Mouse (Mus musculus) heart, postnatal 25 days (tissue): ENCODE measurements at regions not wholly inside any gene's neighbourhood (a gene's known extent, or its start where the extent isn't known, plus 50 kb on each side); places are given as distances from the start of the nearest gene placed in this dataset.

Source experiments
- DNase-seq: peaks from one replicate; pipeline ENCODE4 v3.0.0; 2022; ENCODE audit warnings: low spot score
- intact Hi-C: fragments of 180-260 bp; cut with DNase I; formaldehyde crosslinking; loops from one replicate; pipeline ENCODE4 v1.15.1; 2025

DNA sequence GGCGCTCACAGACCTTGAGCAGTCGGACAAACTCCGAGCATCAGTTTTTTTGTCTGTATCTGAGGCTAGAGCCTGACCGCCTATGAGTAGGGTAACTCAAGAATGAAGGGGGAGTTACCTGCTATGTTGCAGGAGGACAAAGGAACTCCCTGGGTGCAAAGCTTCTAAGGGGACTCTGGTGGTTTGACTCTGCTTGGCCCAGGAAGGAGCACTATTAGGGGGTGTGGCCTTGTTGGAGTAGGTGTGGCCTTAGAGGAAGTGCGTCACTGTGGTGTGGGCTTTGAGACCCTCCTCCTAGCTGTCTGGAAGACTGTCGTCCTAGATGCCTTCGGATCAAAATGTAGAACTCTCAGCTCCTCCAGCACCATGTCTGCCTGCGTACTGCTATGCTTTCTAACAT, 83.9 kb upstream of the Sertad2 start:
- intact Hi-C loops: loop anchor here (5.0 kb wide), 3 partner anchors 73 to 718 kb away; no protein-coding TSS in a partner anchor
- no peak for DNase-seq

DNA sequence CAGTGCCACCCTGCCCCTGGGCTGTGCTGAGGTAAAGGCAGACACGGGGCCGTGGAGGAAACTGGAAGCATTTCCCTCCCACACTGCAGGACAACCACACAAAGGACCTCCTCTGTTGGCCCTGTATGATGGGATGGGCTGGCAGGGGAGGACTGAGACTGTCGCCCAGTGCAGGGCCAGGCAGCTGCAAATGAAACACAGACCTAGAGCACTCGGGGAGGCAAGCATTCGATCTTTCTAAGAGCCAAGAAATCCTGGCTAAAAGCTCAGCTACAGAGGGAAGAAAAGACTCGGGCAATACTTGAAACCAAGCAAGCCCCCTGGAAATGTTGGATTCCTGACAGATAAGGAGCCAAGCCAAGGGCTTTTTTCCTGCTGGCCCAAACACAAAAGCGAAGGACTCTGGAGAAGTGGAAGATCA, 82.5 kb upstream of the Sertad2 start:
- no peak for DNase-seq
- intact Hi-C loops: no loop called here

DNA sequence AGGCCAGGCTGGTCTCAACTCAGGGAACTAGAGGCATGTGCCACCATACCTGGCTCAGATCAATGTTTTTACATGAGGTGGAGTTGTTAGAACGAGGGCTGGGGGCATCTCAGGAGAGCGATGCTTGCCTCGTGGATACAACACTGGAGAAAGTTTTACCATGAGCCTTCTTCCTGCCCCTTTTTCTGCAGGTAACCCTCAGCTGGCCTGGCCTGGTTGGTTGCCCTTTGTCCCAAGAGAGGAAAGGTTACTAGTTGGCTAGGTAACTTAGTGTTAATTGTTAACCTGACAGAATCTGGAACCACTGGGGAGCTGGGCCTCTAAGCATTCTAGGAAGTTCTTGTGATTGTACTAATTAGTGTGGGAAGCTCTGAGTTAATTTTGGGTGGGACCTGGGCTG, 81.0 kb upstream of the Sertad2 start:
- intact Hi-C loops: no loop called here
- no peak for DNase-seq

DNA sequence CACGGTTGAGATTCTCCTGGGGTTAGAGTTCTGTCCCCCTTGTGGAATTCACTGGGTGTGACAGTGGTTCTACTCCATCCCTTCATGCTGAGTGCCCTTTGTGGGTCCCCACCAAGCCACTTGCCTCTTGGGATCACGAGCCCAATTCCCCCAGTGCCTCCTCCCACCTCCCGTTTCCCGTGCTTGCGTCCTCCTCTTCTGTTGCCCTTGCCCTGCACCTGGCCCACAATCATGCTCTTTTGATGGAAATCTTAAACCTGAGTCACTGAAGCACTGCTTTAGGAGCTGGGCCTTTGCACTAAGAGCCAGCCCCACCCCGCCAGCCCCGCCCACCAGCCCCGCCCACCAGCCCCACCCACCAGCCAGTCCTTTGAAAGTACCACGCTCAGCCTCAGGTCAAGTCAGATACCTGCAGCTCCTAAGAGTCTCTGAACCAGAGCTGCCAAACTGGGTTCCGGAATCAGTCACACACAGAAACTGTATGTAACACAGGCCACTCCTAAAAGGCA, 79.8 kb upstream of the Sertad2 start:
- DNase-seq: no peak
- intact Hi-C loops: no loop called here

DNA sequence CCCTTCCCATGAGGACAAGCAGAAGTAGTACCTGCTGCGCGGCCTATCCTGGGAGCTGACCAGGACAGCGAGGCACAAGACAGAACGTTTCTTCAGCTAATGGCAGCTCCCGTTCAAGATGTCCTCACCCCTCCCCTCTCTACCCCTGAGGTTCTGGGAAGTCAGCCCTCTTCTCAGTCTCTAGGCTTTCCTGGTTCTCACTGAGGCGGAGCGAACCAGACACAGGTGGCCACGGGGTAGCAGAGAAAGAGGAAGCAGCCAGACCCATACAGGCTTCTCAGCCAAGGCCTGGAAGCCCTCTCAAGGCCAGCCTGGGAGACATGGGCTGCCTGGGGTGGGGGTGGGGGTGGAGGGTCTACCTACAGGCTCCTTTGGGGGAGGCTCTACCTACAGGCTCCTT, 78.5 kb upstream of the Sertad2 start:
- no peak for DNase-seq
- intact Hi-C loops: no loop called here

DNA sequence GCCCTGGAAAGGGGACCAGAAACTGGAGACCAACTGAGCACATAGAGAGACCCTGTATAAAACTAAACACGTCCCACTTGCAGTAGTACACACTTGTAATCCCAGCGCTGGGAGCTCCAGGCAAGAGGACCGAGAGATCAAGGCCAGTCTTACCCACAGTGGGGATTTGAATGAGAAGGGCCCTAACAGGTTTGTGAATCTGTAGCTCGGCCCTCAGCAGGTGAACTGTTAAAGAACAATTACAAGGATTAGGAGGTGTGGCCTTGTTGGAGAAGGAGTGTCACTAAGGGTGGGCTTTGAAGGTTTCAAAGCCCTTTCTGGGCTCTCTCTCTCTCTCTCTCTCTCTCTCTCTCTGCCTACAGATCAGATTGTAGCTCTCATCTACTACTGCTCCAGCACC, 76.5 kb upstream of the Sertad2 start:
- intact Hi-C loops: no loop called here
- no peak for DNase-seq

DNA sequence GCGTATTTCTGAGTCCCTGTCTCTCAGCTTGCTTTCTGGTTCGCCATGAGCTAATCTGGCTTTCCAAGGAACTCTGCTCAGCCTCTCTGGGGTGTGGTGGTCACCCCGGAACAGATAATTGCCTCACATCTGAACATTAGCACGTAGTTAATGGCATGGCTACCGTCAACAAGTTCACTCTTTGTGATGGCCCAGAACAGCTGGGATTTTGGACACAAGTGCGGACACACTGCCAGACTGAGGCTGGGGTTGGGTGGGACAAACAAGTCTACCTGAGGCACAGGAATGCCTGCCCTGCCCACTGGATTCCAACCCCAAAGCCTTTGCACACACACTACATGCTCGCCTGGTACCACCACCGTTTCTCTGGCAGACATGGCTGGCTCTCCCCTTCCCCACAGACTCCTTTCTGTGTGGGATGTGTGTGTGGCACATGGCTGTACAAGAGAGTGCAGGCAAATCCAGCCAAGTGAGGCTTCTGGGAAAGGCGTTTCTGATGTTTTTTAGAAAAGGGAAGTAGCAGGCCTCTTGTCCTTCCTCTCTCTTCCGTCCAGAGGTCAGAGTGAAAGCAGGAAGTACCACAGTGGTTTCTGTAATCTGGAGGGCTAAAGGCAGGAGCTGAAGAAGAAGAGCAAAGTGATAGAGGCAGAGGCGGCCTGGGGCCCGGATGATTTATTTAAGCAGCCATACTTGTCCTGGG, 74.6 kb upstream of the Sertad2 start:
- intact Hi-C loops: no loop called here
- DNase-seq: no peak

DNA sequence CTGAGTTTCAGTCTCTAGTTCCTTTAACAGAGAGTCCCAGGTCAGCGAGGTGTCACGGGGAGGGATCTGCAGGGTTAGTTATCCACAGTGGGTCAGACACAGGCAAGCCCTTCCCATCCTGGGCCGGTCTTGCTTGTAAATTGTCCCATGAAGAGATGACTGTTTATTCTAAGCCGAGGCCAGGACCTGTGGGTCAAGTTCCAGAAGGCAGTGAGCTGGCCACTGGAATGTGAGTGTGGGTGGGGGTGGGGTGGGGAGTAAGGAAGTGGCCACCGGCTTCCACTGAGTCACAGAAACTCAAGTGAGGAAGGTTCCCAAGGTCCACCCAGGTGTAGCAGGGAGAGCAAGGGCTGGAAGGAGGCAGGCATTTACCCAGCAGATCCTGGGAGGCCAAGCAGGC, 73.7 kb upstream of the Sertad2 start:
- no peak for DNase-seq
- intact Hi-C loops: no loop called here

DNA sequence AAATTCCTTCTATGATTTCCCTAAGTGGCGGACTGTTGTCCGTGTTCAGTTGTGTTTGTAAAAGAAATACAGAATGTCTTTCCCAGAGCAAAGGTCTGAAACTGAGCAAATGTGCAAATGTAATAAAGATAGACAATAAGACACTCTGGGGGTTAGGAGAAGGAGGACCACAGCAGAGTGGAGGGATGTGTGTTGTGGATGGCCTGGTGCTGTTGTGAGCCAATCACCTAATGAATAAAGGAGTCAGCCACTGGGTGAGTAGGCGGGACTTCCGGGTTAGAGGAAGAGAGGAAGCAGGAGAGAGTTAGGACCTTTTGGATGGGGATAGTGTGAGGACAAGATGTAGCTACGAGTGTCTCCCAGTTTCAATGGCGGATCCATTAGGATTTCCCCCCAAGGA, 72.7 kb upstream of the Sertad2 start:
- intact Hi-C loops: loop anchor here (5.0 kb wide), 1 partner anchor 222 kb away; no protein-coding TSS in a partner anchor
- no peak for DNase-seq

DNA sequence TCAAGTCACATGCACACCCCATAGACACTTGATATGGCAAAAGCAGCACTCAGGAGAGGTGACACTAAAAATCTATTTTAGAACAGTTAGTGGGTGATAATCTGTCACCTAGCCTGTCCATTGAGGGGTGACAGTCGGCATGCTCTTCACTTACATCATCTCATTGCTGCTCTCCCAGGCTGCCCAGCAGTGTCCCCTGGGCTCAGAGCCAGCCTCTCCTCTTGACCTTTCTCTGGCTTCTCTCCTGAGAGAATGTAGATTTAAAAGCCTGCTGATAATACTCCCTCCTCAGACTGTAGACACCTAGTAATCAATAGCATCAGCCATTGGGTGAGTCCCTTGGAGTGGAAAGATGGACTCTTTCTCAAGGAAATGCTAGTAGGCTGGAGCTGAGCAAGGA, 70.7 kb upstream of the Sertad2 start:
- intact Hi-C loops: loop anchor here (5.0 kb wide), 1 partner anchor 220 kb away; no protein-coding TSS in a partner anchor
- DNase-seq: no peak

DNA sequence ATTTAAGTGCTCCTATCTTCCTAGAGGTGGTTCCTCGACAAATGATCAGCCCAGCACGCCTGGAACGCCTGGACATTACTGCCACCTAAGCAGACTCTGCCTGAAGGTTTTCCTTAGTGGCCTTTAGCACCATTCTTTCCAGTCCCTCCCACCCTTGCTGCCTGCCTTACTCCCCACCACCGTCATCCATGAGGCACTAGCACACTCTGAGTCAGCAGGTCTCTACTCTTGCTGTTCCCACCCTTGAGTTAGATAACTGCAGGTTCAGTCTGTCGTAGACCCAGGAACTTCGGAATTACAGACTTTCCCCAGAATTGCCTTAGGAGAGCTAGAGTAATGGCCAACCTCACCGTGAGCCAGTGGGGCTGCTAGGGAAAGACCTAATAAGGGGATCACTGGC, 67.4 kb upstream of the Sertad2 start:
- intact Hi-C loops: loop anchor here (2.0 to 5.0 kb wide), 2 partner anchors 67 to 163 kb away; partner anchors contain the start of gene Sertad2
- no peak for DNase-seq

DNA sequence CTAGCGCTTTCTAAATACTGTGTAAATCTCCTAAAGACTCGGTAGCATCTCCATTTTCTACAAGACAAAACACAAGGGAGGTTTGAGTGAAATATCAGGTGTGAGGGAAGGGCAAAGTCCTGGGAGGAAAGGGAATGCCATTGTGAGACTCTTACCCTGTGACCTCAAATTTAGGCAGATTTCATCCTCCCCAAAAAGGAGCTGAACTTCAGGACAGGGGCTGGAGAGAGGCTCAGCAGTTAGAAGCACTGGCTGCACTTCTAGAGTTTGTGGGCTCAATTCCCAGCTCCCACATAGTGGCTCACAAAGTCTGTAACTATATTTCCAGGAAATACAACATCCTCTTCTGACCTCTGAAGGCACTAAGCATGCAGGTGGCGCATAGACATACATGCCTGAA, 66.6 kb upstream of the Sertad2 start:
- intact Hi-C loops: loop anchor here (2.0 to 5.0 kb wide), 2 partner anchors 66 to 162 kb away; partner anchors contain the start of gene Sertad2
- DNase-seq: no peak

DNA sequence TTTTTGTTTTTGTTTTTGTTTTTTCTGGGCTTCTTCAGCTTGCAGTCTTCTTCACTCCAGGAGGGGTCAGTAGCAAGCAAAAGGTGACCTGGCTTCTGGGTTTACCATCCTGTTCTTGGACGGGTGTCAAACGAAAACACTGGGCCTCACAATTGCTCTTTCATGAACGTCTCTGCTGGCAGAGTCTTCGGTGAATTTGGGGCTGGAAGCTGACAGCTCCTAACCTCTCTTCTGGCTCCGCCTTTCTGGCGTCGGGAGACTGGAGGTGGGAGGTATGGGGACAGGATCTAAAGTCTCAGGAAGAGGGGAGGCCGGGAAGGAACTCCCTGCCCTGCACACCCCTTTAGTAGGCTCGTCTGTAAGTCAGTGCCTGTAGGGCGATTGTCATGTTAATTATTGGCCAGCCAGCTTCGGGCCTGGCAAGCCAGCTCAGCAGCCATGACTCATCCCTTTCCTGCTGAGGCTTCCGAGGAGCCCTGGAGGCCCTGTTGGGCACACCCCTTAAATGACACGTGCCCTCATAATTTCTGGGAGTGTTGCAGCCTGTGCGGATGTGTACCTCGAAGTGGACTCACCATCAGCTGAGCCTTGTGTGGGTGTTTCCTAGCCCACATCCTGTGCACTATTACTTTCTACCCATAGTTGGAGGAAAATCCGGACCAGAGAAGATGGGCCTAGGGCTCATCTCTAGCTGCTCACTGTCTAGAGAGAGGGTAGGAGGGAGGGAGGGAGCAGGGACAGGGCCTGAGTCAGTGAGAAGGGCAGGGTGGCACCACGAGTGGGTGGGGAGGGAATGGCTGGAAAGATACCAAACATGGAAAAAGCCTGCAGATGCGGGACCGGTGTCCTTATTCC, 65.6 kb upstream of the Sertad2 start:
- intact Hi-C loops: loop anchor here (2.0 to 5.0 kb wide), 2 partner anchors 65 to 161 kb away; partner anchors contain the start of gene Sertad2
- peak; percentile 65 for DNase-seq

DNA sequence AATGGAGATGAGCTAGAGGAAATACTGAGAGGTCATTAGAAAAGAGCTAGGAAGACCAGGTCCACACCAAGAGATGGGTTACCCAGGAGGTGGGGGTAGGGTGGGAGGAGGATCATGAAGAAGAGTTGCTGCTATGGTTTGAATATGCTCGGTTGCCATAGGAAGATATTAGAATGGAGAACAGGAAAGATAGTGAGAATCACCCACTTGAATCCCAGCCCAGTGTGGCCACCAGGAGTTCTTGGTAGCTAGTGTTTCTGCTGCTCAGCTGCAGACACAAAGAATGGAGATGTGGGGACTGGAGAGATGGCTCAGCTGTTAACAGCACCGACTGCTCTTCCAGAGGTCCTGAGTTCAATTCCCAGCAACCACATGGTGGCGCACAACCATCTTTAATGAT, 62.4 kb upstream of the Sertad2 start:
- intact Hi-C loops: no loop called here

DNA sequence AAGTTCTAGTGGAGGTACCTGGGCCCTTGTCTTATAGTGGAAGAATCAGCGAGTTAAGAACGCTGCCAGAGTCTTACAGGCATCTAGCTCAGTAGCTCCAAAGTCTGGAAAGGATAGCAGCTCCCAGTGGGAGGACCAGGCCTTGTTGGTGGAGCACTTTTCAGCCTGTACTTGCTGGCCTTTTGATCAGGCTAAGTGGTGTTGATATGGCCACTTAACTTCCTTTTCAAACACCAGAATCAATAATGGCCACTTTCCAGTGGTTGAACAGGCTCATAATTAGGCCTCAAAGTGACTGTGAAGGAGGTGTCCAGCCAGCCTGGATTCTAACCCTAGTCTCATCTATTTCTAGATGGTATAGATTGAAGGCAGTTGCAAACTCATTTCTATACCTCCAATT, 57.7 kb upstream of the Sertad2 start:
- DNase-seq: no peak
- intact Hi-C loops: no loop called here

More for the DNA sequence above, 62.4 kb upstream of the Sertad2 start:
- DNase-seq: no peak
